Mouse (Mus musculus) lung, embryonic 16.5 days (tissue): ENCODE measurements around the gene Thy1. TPM values are rescaled to one million over a fixed set of nuclear protein-coding genes. Genes with fewer than 3 reads are reported as not detected.
A peak's percentile ranks its signal among the peaks of the same experiment; 100 is the strongest.

Source experiments
- ATAC-seq: fragments of 200-750 bp; cut with Nextera tagmentation; 2 replicates; pipeline ENCODE4 v1.8.0; 2017; ENCODE audit warnings: low read depth, mild to moderate bottlenecking, moderate library complexity
- H3K27ac ChIP-seq: fragments of 300-500 bp; sonication (generic); 2 replicates; pipeline ENCODE4 v1.5.1; 2014; ENCODE audit warnings: mild to moderate bottlenecking, control low read depth, low read length
- H3K27me3 ChIP-seq: fragments of 300-500 bp; sonication (generic); 2 replicates; pipeline ENCODE4 v1.6.1; 2014; ENCODE audit warnings: low read depth, low read length, mixed read lengths; ENCODE audit not compliant: control insufficient read depth, insufficient read depth
- H3K36me3 ChIP-seq: fragments of 300-500 bp; sonication (generic); 2 replicates; pipeline ENCODE4 v1.6.1; 2014; ENCODE audit warnings: low read length; ENCODE audit not compliant: control insufficient read depth, insufficient read depth
- H3K4me1 ChIP-seq: fragments of 300-500 bp; sonication (generic); replicated peaks from 2 replicates; pipeline ENCODE4 v1.6.1; 2014; ENCODE audit warnings: low read length, mixed read lengths; ENCODE audit not compliant: control insufficient read depth, insufficient read depth
- H3K4me2 ChIP-seq: fragments of 300-500 bp; sonication (generic); 2 replicates; pipeline ENCODE4 v1.6.1; 2014; ENCODE audit warnings: low read depth, low read length, control low read depth
- H3K4me3 ChIP-seq: fragments of 300-500 bp; sonication (generic); 2 replicates; pipeline ENCODE4 v1.5.1; 2014; ENCODE audit warnings: mild to moderate bottlenecking, low read length, control low read depth
- H3K9ac ChIP-seq: fragments of 300-500 bp; sonication (generic); 2 replicates; pipeline ENCODE4 v1.6.1; 2014; ENCODE audit warnings: low read length, control low read depth
- H3K9me3 ChIP-seq: fragments of 300-500 bp; sonication (generic); 2 replicates; pipeline ENCODE4 v1.6.1; 2016; ENCODE audit warnings: low read length; ENCODE audit not compliant: control insufficient read depth
- WGBS: fragments of 180-500 bp; shearing (Covaris S2); extraction: QIAGEN DNeasy Blood & Tissue Kit; methylation state at CpG from one replicate; pipeline ENCODE4 v1.1.7; 2014; 5-methylcytosine and 5-hydroxymethylcytosine counted together
- polyA plus RNA-seq: library from polyadenylated mRNA; unstranded; fragments of >200 nt; fragmentation: Nextera tagmentation; extraction: Ambion mirVana; gene quantifications from 2 replicates; pipeline ENCODE4 v1.2.1, GENCODE M21; 2015

Thy1 gene
- polyA plus RNA-seq, 1 experiment from 2014 or later: 2.4 TPM

GRCm38 (mm10) chr9:44070844-44071231 lies 27.7 kb downstream of the Thy1 start:
- Histone ChIP-seq H3K36me3 (no peaks in the 10 kb centered on the region), H3K27ac (no peak overlapping the region), H3K9me3 (no peaks in the 10 kb centered on the region), H3K4me1 (peaks cover 9% of the 10 kb centered on the region), H3K9ac (no peak overlapping the region), H3K4me3 (no peak overlapping the region), H3K4me2 (no peak overlapping the region), H3K27me3 (peaks cover 6% of the 10 kb centered on the region)
- ATAC-seq: no peak
- WGBS: 31% methylated on average over 8 of the region's 8 CpGs

DNA sequence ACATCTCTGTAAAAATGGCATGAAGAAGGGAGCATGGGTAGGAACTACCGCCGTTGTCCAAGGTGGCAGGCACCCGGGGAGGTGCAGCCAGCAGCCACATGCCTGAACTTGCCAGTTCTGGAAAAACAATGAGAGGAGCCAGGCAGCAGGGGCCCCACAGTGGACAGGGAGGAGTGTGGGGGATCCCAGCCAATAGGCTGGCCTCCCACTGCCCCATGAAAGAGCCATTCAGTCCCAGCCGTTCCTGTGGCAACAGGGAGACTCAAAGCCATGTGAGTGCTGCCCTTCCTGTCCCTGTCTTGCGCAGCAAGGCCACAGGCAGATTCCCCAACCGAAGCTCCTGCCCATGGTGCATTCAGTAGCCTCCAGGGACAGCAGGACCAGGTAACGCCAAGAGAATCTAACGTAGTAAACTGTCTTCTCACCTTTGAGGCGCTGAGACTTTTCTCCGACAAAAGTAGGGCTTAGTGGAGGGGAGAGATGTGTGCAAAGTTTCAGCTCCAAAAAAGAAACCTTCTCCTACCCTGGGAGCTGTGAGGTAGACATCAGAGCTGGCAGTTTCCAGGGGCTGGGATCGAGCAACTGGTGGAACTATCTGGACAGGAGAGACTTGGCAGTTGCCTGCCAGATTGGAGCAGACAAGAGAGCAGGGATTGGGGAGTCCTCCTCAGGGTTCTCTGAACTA lies 28.9 kb downstream of the Thy1 start:
- H3K9ac ChIP-seq: 0 out of 2 replicates have a peak overlapping the region, but pooled peaks have one; percentile 15
- no peak overlapping the region; the same call in 1 of the 2 replicates for H3K4me2 ChIP-seq
- no peaks in the 10 kb centered on the region for H3K9me3 ChIP-seq
- H3K4me1 ChIP-seq: peaks cover 9% of the 10 kb centered on the region
- no peak for ATAC-seq
- no peaks in the 10 kb centered on the region for H3K36me3 ChIP-seq
- H3K4me3 ChIP-seq: no peak overlapping the region
- 36% methylated on average over 11 of the region's 11 CpGs for WGBS
- H3K27ac ChIP-seq: no peak overlapping the region
- H3K27me3 ChIP-seq: peaks cover 6% of the 10 kb centered on the region

DNA sequence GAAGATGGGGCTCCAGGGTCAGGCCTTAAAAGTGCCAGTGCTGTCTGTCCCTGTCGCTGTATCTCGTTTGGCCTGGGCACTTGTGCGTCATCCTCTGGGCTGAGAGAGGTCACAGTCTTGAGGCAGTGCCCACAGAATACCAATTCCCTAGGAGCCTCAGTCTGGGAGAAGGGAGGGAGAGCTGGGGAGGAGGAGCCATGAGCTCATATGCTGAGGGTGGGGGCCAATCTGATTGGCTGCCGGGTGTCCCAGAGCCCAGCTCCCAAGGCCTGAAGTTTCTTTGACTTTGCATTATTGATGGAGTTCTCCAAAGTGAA lies 29.4 kb downstream of the Thy1 start:
- WGBS: 30% methylated on average over 4 of the region's 4 CpGs
- Histone ChIP-seq H3K9ac (no peak overlapping the region), H3K27ac (no peak overlapping the region), H3K4me2 (no peak overlapping the region), H3K36me3 (no peaks in the 10 kb centered on the region), H3K4me3 (no peak overlapping the region), H3K9me3 (no peaks in the 10 kb centered on the region), H3K4me1 (peaks cover 5% of the 10 kb centered on the region), H3K27me3 (peaks cover 6% of the 10 kb centered on the region)
- peak; percentile 32; the same call in 1 of the 2 replicates for ATAC-seq

- H3K4me3 ChIP-seq: no peak overlapping the region
- H3K27me3 ChIP-seq: peaks cover 6% of the 10 kb centered on the region
- H3K4me1 ChIP-seq: peaks cover 5% of the 10 kb centered on the region
- H3K27ac ChIP-seq: no peak overlapping the region
- no peak overlapping the region; the same call in 1 of the 2 replicates for H3K9ac ChIP-seq
- no peak for ATAC-seq
- no peaks in the 10 kb centered on the region for H3K36me3 ChIP-seq
- 78% methylated on average over 5 of the region's 5 CpGs for WGBS
- H3K9me3 ChIP-seq: no peaks in the 10 kb centered on the region
- H3K4me2 ChIP-seq: no peak overlapping the region
Measured at GRCm38 (mm10) chr9:44073115-44073514, 29.9 kb downstream of the Thy1 start.

GRCm38 (mm10) chr9:44074395-44075275 lies 31.5 kb downstream of the Thy1 start:
- H3K9ac ChIP-seq: no peak overlapping the region
- no peak overlapping the region for H3K4me3 ChIP-seq
- H3K9me3 ChIP-seq: no peaks in the 10 kb centered on the region
- peaks cover 19% of the 10 kb centered on the region for H3K4me1 ChIP-seq
- no peak for ATAC-seq
- H3K27me3 ChIP-seq: peaks cover 6% of the 10 kb centered on the region
- H3K27ac ChIP-seq: no peak overlapping the region
- H3K36me3 ChIP-seq: no peaks in the 10 kb centered on the region
- H3K4me2 ChIP-seq: no peak overlapping the region
- 56% methylated on average over 9 of the region's 9 CpGs for WGBS

GRCm38 (mm10) chr9:44075276-44075995 lies 32.3 kb downstream of the Thy1 start:
- Histone ChIP-seq H3K36me3 (no peaks in the 10 kb centered on the region), H3K9me3 (no peaks in the 10 kb centered on the region), H3K27me3 (peaks cover under 1% of the 10 kb centered on the region), H3K4me2 (no peak overlapping the region), H3K9ac (no peak overlapping the region), H3K4me3 (no peak overlapping the region), H3K27ac (no peak overlapping the region), H3K4me1 (peaks cover 20% of the 10 kb centered on the region)
- ATAC-seq: no peak
- WGBS: 73% methylated on average over 24 of the region's 24 CpGs

DNA sequence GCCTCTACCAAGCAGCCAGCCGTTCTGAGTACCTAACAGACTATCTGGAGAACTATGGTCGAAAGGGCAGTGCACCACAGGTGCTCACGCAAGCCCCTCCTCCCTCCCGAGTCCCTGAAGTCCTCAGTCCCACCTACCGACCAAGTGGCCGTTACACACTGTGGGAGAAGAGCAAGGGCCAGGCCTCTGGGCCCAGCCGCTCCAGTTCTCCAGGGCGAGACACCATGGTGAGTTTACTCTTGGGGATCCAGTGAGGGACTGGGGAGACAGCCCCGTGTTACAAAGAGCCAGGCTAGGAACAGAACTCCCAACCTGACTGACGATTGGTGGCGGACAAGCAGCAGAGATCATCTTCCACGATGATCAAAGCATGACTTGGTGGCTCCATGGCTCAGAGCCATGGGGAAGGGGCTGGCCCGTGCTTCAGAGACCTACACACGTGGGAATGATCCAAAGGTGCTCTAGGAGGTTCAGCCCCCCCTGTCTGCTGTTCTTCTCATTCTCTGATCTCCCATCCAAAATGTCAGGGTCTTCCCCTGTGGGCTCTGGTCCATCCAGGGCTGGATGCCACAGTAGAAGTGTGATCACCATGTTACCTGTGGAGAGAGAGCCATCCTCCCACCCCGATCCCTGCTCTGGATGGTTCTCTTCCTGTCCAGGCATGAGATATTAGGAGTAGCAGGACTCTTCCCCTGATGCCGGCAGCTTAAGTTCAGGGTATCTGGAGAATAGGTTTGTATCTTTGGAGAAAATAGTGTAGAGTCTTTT lies 33.0 kb downstream of the Thy1 start:
- no peak for ATAC-seq
- Histone ChIP-seq H3K4me3 (no peak overlapping the region), H3K4me1 (peaks cover 20% of the 10 kb centered on the region), H3K9me3 (no peaks in the 10 kb centered on the region), H3K27ac (no peak overlapping the region), H3K4me2 (no peak overlapping the region), H3K27me3 (no peaks in the 10 kb centered on the region; the same call in none of the 2 replicates), H3K36me3 (no peaks in the 10 kb centered on the region), H3K9ac (no peak overlapping the region)
- 56% methylated on average over 16 of the region's 16 CpGs for WGBS

DNA sequence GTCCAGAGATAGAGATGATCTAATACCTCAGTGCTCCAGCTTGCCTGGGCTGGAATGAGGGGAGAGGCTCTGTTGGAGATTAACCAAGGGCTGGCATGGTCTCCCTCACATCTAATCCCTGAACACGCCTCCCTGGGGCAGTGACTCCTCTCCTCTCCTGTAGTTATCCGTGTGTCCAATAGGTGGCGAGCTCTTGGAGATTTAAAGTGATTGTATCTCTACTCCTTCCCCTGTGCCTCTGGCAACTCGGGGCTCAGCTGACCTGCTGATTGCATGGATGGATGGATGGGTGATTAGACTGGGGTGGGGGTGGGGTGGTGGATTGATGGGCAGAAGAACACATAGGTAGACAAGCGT lies 33.6 kb downstream of the Thy1 start:
- 17% methylated on average over 5 of the region's 5 CpGs for WGBS
- Histone ChIP-seq H3K36me3 (no peaks in the 10 kb centered on the region), H3K9ac (no peak overlapping the region), H3K27me3 (no peaks in the 10 kb centered on the region; the same call in none of the 2 replicates), H3K27ac (no peak overlapping the region), H3K4me3 (no peak overlapping the region), H3K4me1 (peaks cover 19% of the 10 kb centered on the region), H3K9me3 (no peaks in the 10 kb centered on the region), H3K4me2 (no peak overlapping the region)
- no peak for ATAC-seq
